Mouse (Mus musculus) megakaryocyte, embryonic 14.5 days (primary cell): ENCODE data around the gene BC029722.

Experiments
- FLI1 ChIP-seq: IDR thresholded peaks from 2 replicates; pipeline ENCODE4 v1.6.1; 2012; ENCODE audit warnings: low read length, inconsistent platforms, mixed read lengths
- GATA1 ChIP-seq: IDR thresholded peaks from 3 replicates; pipeline ENCODE4 v1.6.1; 2012; ENCODE audit warnings: mixed read lengths, low read length, inconsistent platforms, borderline replicate concordance

GRCm38 (mm10) chr2:155802761-155803160 lies 16.5 kb downstream of the BC029722 start:
- TF ChIP-seq GATA1 (no peak), FLI1 (no peak)
